Mouse (Mus musculus) heart, postnatal 0 days (tissue): ENCODE measurements around the gene Adad2.

Experiments
- CTCF ChIP-seq: IDR thresholded peaks from 2 replicates; pipeline ENCODE4 v1.5.1; 2016; ENCODE audit warnings: antibody characterized with exemption, control low read depth, low read depth
- EP300 ChIP-seq: IDR thresholded peaks from 2 replicates; pipeline ENCODE4 v1.6.1; 2016; ENCODE audit warnings: antibody characterized with exemption, low read depth

- TF ChIP-seq CTCF (no peak), EP300 (no peak)
Observed at GRCm38 (mm10) chr8:119617586-119617985, 5.0 kb downstream of the Adad2 start.
